Mouse (Mus musculus) urinary bladder, postnatal 25 days (tissue): ENCODE measurements around the gene Ttc28.

Experiments used
- DNase-seq: peaks from one replicate; pipeline ENCODE4 v3.0.0; 2022; ENCODE audit warnings: low spot score

Ttc28 gene

DNA sequence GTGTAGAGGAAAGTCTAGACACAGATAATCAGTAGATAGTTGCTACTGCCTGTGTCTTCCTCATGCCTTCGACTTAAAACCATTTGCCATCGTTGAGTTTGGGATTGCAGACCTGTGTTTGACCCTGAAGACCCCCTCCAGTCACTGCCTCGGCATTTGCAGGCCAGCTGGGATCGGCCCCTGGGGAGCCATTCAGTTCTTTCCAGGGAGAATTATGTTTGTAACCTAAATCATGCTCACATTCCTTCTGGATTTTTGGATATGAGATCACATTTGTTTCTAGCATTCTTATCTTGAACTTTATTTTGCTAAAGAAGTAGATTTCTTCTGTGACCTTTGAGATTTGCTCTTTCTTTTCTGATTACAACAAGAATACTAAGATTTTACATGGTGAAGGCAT is 80.5 kb downstream of the Ttc28 start:
- no peak for DNase-seq

DNA sequence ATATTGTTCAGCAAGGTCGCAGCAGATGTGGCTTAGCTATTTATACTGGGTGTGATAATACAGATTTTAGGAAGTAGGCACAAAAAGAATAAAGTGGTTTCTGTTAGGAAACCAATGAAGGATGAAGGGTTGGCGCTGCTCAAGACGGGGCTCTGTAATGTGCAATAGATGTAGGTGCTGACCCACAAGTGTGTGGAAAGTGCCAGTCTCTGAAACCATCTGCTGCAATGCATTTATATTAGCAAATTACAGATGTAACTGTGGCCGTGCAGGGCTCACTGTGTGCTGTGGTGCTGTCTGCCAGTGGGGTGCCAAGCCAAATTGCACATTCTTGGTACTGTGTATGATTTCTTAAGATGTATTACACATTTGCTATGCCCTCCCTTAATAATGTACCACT is 81.3 kb downstream of the Ttc28 start:
- no peak for DNase-seq

DNA sequence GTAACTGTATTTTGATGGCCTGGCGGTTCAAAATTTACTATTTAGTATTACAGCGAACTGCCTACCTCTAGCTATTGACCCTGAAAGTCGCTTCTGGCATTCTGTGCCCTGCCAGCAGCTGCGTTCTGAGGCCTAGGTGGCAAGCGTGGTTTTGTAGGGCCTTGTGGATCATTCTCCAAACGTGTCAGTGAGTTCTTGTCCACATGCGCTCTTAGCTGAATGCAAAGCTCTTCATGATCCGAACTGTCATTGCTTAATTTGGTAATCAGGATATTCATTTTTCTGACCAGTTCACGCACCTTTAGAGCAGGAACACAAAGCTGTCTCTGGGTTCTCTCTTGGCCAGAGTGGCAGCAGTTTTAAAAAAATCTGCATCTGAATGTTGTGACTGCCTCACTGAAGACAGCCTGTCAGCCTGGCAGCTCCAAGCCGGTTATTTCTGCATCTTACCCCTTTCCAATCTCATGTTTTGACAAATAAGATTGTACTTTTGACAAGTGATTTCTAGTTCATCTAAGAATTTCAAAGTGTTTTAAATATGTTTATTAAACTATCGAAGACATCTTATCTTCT is 88.0 kb downstream of the Ttc28 start:
- no peak for DNase-seq

DNA sequence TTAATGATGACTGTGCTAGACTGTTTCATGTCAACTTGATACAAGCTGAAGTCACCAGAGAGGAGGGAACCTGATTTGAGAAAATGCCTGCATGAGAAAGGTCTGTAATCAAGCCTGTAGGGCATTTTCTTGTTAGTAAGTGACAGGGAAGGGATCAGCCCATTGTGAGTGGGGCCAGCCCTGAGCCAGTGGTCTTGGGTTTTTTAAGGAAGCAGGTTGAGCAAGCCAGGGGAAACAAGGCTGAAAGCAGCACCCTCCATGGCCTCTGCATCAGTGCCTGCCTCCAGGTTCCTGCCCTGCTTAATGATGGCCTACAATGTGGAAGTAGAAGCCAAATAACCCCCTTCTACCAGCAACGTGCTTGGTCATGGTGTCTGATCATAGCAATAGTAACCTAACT is 89.0 kb downstream of the Ttc28 start:
- no peak for DNase-seq

DNA sequence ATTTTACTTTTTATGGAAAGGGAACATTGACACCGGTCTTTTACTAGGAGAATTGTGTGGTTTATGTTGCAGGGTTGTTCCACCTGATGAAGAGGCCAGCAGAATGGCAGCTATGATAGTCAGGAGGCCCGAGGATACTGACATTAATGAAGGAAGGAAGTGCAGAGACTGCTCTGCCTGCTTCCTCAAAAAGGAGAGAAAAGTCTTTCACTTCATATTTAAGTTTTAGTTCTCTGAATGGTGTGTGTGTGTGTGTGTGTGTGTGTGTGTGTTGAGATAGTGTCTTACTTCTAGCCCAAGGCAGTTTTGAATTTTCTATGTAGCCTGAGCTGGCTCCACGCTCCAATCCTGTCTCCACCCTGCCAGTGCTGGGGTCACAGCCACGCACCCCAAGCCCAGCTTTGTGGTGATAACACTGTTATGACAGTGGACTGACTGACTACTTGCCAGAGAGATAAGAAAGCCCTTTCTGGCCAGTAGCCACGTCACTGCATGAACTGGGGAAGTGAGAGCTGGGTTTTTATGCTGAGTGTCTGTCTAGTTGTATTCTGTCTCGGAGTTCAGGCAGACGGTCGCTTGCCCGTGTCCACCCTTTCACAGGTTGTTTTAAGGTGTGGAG is 90.7 kb downstream of the Ttc28 start:
- no peak for DNase-seq

DNA sequence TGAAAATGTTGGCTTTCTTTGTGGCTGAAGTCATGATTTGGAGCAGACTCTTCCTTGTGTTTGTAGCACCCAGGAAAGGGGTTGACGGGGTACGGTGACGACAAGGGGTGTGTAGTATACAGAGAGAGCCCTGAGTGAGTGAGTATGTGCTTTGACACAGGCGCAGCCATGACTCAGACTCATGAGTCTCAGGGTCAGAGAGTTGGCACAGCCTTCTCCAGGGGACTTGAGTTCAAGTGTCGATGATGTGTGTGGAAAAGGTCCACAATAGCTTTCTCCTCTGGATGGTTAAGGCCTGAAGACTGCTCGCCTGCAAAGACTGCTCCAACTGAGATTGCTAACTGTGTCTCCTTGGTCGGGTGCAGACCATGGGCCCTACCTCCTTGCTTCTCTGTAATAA is 97.1 kb downstream of the Ttc28 start:
- no peak for DNase-seq

DNA sequence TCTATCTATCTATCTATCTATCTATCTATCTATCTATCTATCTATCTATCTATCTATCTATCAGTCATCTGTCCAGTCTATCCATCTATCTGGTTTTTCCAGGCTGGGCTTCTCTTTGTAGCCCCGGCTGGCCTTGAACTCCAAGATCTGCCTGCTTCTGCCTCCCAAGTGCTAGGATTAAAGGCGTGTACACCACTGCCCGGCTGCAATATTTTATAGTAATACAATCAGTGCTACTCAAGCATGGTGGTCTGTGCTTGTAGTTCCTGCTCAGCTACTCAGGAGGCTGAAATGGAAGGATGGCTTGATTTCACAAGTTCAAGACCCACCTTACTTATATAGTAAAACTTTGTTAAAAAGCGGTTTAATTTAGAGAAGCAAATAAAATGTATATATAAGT is 98.2 kb downstream of the Ttc28 start:
- no peak for DNase-seq

DNA sequence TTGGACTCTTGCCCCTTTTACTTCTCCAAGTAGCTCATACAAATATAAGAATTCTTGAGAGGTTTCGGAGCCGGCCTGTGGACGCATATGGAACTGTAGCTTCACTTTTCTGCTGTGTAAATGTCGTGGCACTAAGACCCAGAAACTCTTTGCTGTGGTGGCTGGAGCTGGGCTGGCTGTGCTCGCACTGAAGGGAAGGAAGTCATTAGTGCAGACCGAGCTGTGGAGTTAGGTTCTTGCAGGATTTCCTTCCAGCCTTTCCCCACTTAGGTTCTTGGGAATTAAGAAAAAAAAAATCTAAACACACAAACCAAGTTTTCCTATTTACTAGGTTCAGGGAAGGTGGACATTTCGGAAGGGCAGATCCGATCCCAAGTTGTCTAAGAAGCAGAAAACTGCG is 98.9 kb downstream of the Ttc28 start:
- peak; percentile 54 for DNase-seq

DNA sequence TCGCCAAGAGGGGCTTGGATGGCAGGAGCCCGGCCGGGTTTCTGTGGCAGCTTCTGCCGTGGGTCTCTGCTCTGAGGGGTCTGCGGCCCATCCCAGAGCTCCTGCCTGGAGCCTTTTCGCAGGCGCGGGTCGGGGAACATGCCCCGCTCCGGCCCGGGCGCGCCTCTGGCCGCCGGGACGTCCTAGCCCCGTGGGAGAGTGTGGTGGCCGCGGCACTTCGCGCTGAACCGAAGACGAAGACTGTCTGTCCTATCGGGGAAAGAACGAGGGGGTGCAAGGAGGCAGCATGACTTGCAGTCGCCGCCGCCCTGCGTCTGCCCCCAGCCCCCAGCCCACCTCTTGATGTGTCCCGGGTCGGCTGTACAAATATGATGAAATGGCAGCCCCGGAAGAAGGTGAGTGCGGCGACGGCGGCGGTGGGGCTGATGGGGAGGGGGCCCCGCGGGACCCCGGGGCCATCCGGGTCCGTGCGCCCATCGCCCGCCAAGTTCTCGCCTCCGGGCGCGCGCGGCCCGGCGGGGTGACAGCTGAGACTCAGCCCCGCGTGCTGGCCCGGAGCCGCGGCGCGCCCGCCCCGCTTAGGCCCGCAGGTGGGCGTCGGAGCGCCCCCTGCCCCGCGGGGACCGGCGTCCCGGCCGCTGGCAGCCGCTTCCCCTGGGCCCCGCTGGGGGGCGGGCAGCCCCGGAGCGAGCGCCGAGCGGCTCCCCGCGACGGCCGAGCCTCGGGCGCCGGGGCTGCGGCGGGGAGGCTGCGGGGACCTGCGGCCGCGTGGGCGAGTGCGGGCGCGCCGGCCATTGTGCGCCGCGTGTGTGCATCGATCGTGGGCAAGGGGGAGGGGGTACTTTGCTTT is 99.6 kb downstream of the Ttc28 start:
- peak; percentile 33 for DNase-seq

DNA sequence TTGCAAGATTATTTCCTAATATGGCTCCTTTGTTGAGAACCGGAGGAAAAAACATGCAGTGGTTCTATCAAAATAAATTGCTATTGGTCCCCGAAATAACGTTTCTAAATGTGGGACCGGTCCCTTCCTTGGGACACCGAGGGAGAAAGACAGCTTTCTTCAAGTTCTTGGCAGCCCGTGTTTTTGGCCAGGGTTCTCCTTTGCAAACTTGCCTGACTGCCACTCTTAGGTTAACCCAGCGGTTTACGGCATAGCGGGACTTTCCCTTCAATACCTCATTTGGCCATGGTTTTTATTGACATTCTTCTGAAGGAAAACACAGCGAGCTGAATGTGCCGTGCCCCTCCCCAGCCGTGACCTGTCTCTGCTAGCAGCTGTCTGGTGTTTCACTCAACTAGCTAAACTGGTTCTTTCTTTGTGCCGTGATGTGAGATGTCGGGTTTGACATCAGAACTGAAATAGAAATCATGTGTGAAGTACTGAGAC is 100.3 kb downstream of the Ttc28 start:
- DNase-seq: peak; percentile 42

DNA sequence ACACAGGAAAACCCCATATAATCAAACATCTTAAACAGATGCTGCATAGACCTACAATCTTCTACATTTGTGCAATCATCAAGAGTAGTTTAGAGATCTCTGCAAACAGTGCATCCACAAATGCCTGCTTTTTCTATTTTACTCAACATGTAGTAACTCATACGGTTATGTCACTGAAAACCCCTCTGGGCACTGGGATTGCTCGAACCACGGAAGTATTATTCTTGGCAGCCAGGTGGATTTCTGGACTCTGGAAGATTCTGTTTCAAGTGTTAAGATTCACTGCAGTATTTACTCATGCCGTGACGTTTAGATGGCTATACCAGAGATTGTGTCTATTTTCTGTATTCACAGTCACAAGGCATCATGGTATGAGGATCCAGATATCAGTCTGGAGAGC is 101.0 kb downstream of the Ttc28 start:
- DNase-seq: no peak

DNA sequence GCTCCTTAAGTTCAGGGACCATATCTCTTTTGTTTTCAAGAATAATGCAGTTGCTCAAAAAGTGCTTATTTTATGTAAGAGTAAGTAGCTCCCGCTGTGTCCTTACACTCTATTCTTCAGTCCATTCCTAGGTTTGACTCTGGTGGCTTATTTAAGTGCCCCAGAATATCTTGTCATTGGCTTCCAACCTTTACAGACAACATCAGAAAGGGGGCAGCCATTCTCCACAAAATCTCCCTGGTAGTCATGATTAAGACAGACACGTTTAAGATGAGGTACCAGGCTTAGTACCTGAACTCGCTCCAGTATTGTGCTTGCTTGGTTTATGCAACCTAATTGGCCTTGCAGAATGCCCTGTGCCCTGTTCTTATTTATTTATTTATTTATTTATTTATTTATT is 102.8 kb downstream of the Ttc28 start:
- DNase-seq: no peak

DNA sequence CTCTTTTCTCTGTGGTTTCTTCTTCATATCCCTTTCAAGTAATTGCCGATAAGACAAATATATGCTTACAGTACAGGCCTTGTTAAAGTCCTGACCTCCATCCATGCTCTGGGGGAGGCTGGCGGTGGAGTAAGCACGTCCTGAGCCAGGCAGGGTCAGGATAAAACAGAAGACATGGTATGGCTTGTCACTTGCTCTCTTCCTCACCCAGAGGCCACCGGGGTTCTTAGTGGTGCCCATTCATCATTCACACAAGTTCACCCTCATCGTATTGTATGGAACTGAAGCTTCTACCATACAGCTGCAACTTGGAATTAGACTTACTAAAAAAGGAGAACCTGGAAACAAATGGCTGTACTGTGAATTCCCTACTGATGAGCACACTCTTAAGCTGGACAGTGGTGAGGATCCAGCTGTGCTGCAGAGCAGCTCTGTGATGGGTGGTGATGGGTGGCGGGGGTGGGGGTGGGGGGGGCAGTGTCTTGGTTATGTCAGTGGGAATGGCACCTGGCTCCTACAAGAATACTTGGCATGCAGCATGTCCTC is 104.6 kb downstream of the Ttc28 start:
- no peak for DNase-seq

DNA sequence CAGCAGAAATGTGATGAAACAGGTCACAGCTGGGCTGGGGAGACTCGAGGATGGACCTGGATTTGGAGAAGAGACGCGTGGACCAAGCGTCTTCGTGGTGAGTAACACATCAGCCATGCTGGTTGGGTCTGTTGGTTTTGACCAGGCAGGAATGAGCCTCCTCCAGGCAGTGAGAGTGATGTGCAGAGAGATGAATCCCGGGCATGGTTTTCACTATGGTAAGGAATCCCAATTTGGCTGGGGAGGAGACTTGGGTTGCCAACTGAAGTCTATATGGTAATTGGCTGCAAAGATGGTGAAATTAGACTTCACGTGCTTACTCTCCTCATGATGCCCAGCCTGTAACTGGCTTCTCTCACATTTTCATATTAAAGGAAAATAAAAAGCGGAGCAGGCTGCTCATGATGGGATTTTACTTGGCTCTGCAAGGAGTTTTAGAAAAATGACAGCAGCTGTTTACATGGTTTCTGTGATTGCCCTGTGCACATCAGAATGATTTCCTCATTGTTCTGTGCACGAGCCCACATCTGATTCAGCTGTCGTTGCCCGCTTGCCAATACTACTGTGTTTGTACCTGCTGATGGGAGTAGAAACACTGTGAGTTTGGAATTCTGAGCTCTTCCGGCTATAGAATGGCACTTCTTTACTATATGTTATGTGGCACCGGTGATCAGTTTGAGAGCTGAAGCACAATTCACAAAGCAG is 117.4 kb downstream of the Ttc28 start:
- DNase-seq: no peak

DNA sequence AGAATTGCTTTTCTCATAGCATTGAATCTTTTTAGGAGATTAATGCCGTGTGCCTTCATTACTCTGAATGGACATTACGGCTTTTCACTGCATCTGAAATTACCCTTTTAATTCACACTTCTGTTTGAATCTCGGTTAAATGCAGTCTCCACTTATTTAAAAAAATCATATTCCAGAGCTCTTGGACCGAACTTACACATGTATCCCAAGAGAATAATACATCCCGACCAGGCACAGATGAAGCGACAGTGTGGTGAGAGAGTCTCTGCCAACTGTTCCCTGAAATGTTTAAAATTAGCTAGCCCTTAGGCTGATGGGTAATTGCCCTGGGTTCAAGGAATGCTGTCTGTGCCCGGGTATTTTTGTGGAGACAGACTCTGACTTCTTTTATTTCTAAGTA is 118.1 kb downstream of the Ttc28 start:
- no peak for DNase-seq

DNA sequence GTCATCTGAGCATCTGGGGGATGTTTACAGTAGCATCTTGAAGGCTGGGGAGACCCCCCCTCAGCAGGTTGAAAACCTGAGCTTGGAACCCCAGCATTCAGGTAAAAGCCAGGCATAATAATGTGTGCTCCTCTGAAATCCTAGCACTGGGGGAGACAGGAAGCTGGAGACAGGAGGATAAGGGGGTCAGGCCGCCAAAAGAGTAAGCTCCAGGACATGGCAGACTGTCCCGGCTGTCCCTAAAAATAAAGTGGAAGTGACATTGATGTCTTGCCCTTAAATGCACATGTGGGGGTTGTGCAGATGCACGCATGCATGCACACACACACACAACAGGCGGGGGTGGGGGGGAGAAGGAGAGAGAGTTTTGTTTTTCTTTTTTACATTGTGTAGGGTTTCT is 118.7 kb downstream of the Ttc28 start:
- DNase-seq: no peak

DNA sequence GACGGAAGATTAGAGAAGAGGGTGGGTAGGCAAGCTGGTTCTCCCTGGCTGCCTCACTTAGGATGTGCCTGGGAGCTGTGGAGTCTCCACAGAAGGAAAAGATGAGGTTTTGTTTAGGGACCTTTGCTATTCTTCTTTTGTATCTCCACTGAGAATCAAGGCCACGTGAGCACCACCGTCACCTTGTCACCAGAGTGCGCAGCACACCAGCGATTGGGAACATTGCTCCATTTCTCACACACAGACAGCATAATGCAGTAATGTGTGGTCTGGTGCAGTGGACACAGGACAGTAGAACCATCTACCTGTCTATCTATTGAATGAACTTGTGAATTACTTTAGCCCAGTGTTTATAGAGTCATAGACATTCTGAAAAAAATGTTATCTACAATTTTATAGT is 121.3 kb downstream of the Ttc28 start:
- DNase-seq: no peak

DNA sequence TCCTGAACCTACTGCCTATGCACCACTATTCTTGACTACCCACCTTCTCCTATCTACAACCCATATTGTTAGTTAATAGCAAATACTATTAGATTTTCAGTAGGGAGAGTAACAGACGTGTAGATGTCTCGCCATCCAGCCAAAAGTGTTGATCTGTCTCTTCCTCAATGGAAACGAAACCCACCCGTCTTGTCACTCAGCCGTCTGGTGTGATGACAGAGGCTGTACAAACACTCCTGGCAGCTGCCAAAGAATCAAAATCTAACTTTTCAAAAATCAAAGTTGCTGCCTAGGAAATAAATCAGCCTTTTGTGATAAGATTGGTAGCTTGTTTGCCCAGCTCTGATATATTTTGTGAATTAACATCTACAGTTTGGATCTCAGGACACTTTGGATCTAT is 123.6 kb downstream of the Ttc28 start:
- no peak for DNase-seq

DNA sequence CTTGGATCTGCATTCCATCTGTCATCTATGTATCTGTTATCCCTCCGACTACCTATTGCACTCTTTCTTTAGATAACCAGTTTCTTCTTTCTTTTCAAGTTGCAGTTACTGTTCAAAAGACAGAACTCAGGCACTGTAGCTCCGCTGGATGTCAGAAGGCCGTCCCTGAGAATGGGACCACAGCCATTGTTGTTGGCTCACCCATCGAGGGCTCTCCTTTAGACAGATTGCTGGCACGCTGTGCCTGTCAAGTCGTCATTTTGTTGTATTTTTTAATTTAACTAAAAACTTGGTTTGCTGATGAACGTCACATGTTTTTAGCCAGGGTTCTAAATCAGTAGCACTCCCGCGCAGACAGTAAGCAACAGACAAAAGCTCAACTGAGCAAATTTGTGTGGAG is 124.1 kb downstream of the Ttc28 start:
- no peak for DNase-seq

DNA sequence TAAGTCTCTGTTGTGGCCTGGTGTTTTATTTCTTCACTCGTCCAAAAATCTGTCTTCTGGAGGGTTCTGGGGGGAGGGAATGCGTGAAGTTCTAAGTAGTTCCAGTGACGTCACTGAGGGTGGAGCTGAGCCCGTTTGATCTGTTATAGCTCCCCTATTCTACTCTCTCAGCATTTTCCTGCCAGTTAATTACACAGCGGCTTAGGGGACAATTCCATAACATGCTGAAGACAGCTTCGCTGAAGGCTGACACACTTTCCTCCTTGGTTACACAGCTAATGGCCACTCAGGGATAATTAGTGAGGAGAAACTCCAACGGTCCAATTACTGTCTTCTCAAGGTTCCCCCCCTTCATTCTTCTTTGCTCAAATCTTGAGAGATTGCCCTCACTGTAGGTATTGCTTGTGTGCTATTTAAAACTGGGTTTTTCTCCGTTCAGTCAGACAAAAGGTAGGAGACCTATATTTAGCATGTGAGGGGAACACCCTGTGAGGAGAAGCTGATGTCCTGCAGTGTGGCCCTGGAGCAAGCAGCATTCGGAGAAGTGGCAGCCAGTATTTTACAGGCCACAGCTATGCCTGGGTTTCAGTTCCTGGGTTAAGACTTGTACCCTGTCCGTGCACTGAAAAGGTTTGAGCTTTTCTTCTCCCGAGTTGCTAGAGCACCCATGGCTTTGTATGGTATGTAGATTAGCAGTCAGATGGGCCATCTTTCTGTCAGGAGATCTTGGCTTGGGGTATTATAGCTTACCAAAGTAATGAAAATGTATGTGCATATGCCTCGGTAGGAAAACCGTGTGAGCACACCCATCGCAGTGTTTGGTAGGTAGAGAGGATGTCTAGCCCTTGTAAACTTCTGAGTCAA is 126.9 kb downstream of the Ttc28 start:
- no peak for DNase-seq

DNA sequence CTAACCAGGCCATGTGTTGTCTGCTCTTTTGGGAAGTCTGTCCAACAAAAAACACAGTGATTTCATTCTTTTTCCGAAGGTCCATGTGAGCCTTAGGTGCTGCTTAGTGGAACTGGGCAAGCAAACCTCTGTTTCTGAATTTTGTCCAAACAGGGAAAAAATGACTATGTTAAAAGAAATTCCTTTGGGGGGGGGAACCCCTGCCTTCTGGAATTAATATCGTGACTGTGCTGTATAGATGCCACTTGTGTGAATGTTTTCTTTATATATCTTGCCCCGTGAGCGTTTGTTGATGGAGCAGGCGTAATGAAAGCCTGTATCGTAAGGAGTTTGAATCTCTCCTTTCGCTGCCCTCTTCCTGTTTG is 127.5 kb downstream of the Ttc28 start:
- DNase-seq: no peak

DNA sequence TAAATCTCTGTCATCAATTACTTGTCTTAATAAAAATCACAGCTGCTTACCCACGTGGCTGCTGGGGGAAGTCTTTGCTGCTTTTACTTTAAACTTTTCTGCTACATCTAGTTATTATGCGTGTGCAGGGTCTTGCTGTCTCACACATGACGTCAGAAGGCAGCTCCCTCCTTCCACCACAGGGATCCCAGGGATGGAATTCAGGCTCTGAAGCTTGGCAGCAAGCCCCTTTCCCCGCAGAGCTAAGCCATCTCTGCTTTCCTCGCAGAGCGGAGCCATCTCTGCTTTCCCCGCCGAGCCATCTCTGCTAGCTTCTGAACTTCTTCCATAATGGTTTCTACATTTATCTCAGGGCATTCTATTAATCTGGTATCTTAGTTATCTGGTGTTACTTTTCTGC is 128.3 kb downstream of the Ttc28 start:
- no peak for DNase-seq
